Mouse (Mus musculus) embryonic facial prominence, embryonic 14.5 days (tissue): ENCODE measurements around the gene Aurka. TPM values are rescaled to one million over a fixed set of nuclear protein-coding genes. Genes with fewer than 3 reads are reported as not detected.

ENCODE experiments used
- ATAC-seq: fragments of 200-750 bp; cut with Nextera tagmentation; 2 replicates; pipeline ENCODE4 v1.8.0; 2017; ENCODE audit warnings: low read depth, moderate number of reproducible peaks, moderate TSS enrichment
- DNase-seq: peaks from one replicate; pipeline ENCODE4 v3.0.0-alpha.2; 2015; ENCODE audit warnings: low spot score
- H3K27ac ChIP-seq: fragments of 300-500 bp; sonication (generic); replicated peaks from 2 replicates; pipeline ENCODE4 v1.5.1; 2014; ENCODE audit warnings: low read depth, mild to moderate bottlenecking, low read length, moderate library complexity
- H3K27me3 ChIP-seq: fragments of 300-500 bp; sonication (generic); replicated peaks from 2 replicates; pipeline ENCODE4 v1.6.1; 2014; ENCODE audit warnings: low read length; ENCODE audit not compliant: control insufficient read depth, insufficient read depth
- H3K36me3 ChIP-seq: fragments of 300-500 bp; sonication (generic); 2 replicates; pipeline ENCODE4 v1.6.1; 2014; ENCODE audit warnings: low read length, mixed read lengths; ENCODE audit not compliant: control insufficient read depth, insufficient read depth
- H3K4me1 ChIP-seq: fragments of 300-500 bp; sonication (generic); 2 replicates; pipeline ENCODE4 v1.6.1; 2014; ENCODE audit warnings: antibody characterized with exemption, low read length; ENCODE audit not compliant: control insufficient read depth, insufficient read depth
- H3K4me2 ChIP-seq: fragments of 300-500 bp; sonication (generic); 2 replicates; pipeline ENCODE4 v1.6.1; 2014; ENCODE audit warnings: low read depth, mild to moderate bottlenecking, low read length, moderate library complexity, mixed read lengths
- H3K4me3 ChIP-seq: fragments of 300-500 bp; sonication (generic); 2 replicates; pipeline ENCODE4 v1.5.1; 2014; ENCODE audit warnings: low read depth, mild to moderate bottlenecking, low read length
- H3K9ac ChIP-seq: fragments of 300-500 bp; sonication (generic); 2 replicates; pipeline ENCODE4 v1.6.1; 2014; ENCODE audit warnings: low read depth, mild to moderate bottlenecking, low read length, moderate library complexity, mixed read lengths
- H3K9me3 ChIP-seq: fragments of 300-500 bp; sonication (generic); 2 replicates; pipeline ENCODE4 v1.6.1; 2016; ENCODE audit warnings: low read length; ENCODE audit not compliant: control insufficient read depth
- whole genome bisulfite sequencing: fragments of 180-500 bp; shearing (Covaris S2); extraction: QIAGEN DNeasy Blood & Tissue Kit; methylation state at CpG from one replicate; pipeline ENCODE4 v1.1.7; 2014; 5-methylcytosine and 5-hydroxymethylcytosine counted together
- polyA plus RNA-seq: library from polyadenylated mRNA; unstranded; fragments of >200 nt; fragmentation: Nextera tagmentation; extraction: Ambion mirVana; gene quantifications from 2 replicates; pipeline ENCODE4 v1.2.1, GENCODE M21; 2014

Gene Aurka
- polyA plus RNA-seq, 1 experiment from 2014 or later = 79.2 TPM

DNA sequence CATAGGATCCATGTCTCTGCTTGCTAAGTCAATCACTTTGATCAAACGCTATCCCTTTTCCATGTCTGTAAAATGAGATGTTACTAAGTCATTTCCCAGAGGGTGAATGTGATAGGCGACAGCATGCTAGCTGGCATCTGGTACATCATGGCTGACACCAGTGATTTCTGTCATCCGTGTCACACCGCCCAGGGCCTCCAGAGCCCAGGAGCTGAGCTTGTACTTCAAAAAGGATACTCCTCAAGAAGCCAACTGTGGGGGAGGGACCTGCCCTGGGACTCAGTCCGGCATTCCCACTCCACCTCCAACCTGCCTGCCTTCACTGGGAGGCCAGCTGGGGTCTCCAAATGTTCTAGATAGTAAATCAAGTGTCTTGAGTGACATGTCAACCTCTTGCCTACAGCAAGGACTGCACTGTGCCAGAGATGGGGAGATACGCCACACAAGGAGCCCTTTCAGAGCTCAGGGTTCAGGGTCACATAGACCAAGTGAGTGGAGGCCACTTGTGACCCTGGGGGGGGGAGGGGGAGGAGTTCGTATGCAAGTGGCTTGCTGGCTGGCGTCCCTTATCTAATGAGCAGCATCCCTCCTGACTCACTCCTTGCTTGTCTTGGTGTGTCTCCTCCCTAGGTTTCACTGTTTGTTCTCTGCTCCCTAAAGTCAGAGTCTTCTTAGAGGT, 23.3 kb downstream of the Aurka start:
- ATAC-seq = no peak
- peaks cover 9% of the 10 kb centered on the region; the same call in 1 of the 2 replicates for H3K9me3 ChIP-seq
- peak overlapping the region; percentile 93 for H3K4me2 ChIP-seq
- WGBS = 63% methylated on average over 7 of the region's 8 CpGs
- H3K4me3 ChIP-seq = no peak overlapping the region
- H3K36me3 ChIP-seq = no peaks in the 10 kb centered on the region
- H3K27ac ChIP-seq = no peak overlapping the region
- no peaks in the 10 kb centered on the region for H3K4me1 ChIP-seq
- H3K27me3 ChIP-seq = no peaks in the 10 kb centered on the region
- no peak overlapping the region for H3K9ac ChIP-seq
- DNase-seq = no peak

DNA sequence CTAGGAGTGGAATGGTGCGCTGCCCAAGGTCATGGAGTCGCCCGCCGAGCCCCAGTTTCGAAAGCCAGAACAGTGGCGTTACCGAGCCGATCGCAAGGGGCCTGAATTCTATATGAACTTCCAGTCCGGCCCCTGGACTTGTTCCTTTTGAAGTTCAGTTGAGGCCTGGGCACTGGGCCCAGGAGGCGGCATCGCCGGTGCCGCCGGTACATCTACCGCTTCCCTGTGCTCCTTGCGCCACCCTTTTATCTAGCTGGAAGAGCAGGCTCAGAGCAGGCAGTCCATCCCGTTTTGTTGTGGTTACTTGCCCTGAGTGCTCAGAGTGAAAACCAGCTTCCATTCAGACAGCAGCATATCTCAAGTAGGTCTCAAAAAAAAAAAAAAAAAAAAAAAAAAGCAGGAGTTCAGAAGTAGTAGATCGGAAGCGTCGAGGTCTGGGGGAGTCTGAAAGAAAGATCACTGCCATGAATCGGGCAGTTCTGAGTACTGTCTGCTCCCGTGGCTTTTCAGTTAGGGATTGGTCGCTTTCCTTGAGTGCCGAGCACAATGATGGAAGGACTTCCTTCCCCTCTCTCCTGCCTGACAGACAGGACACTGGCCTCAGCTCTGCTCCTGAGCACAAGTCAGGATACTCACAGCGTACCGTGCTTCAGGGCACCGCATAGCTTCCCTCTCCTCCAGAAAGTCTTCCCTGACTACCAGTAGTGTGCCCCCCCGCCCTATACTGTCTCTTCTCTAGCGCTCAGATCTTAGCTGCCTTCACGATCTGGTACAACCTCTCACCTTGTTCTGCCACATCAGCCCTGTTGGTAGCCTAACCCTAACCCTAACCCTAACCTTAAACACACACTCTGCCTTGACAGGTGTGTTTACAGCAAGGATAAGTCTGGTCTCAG, 24.1 kb downstream of the Aurka start:
- peak overlapping the region; percentile 76 for H3K9ac ChIP-seq
- H3K27me3 ChIP-seq = no peaks in the 10 kb centered on the region
- H3K4me3 ChIP-seq = peak overlapping the region; percentile 65
- peak; percentile 65 for DNase-seq
- peak overlapping the region; percentile 93 for H3K4me2 ChIP-seq
- ATAC-seq = no peak
- H3K36me3 ChIP-seq = no peaks in the 10 kb centered on the region
- WGBS = 9% methylated on average over 31 of the region's 31 CpGs
- H3K27ac ChIP-seq = no peak overlapping the region
- H3K4me1 ChIP-seq = no peaks in the 10 kb centered on the region
- H3K9me3 ChIP-seq = peaks cover 9% of the 10 kb centered on the region; the same call in 1 of the 2 replicates

DNA sequence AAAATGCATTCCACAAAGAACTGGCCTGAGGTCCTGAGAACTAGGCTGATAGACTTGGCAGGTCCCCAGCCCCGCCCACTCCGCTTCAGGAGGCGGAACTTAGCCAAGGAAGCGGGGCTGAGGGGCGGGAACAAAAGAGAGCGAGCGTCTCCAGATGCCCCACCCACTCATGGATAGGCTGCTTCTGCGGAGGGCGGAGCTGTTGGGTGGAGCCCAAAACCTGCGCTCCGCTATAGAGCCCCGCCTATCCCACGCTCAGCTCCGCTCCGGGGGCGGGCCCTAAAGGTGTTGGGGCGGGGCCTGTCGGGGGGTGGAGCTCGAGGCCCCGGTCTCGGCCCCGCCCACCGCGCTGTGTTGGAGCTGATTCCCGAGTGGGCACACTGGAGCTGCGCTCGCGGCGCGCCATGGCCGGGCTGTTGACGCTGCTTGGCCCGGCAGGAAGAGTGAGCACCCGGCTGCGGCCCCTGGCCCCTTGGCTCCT, 25.0 kb downstream of the Aurka start, which contains the start of gene Fam210b:
TSS of gene Fam210b (plus strand) at position 308 of the 481 bp plus-strand sequence.
- DNase-seq (peak; percentile 99), ATAC-seq (peak; percentile 93)
- WGBS = 0% methylated on average over 5 of the region's 35 CpGs
- H3K9me3 ChIP-seq = peaks cover 9% of the 10 kb centered on the region; the same call in 1 of the 2 replicates
- no peaks in the 10 kb centered on the region for H3K36me3 ChIP-seq
- H3K9ac ChIP-seq = peak within 1 kb of the TSS; percentile 76
- peak within 1 kb of the TSS; percentile 93 for H3K4me2 ChIP-seq
- H3K27ac ChIP-seq = peak within 1 kb of the TSS; percentile 59
- H3K27me3 ChIP-seq = no peaks in the 10 kb centered on the region
- no peaks in the 10 kb centered on the region for H3K4me1 ChIP-seq
- peak within 1 kb of the TSS; percentile 65 for H3K4me3 ChIP-seq

DNA sequence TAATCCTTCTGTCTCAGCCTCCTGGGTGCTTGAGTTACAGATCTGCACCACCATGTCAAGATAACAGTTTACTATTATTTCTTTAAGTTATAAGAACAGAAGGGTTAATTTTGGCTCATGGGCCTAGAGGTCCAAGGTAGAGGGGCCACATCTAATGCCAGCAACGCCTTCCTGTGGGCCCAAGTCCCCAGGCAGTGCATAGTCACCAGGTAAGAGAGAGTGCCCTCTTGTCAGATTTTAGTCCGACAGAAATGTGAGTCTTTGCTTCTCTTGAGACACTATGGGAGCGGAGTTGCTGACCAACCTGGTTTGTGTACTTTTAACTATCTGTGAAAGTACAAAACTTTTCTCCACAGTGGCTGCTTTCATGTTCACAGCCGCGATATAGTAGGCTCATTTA, 25.7 kb downstream of the Aurka start:
- Histone ChIP-seq H3K36me3 (no peaks in the 10 kb centered on the region), H3K27ac (peak overlapping the region; percentile 59), H3K4me3 (peak overlapping the region; percentile 65; the same call in 1 of the 2 replicates), H3K9ac (no peak overlapping the region), H3K27me3 (no peaks in the 10 kb centered on the region), H3K4me2 (peak overlapping the region; percentile 93), H3K9me3 (peaks cover 9% of the 10 kb centered on the region; the same call in 1 of the 2 replicates), H3K4me1 (no peaks in the 10 kb centered on the region)
- DNase-seq = no peak
- WGBS = 31% methylated on average over 5 of the region's 5 CpGs
- no peak for ATAC-seq

DNA sequence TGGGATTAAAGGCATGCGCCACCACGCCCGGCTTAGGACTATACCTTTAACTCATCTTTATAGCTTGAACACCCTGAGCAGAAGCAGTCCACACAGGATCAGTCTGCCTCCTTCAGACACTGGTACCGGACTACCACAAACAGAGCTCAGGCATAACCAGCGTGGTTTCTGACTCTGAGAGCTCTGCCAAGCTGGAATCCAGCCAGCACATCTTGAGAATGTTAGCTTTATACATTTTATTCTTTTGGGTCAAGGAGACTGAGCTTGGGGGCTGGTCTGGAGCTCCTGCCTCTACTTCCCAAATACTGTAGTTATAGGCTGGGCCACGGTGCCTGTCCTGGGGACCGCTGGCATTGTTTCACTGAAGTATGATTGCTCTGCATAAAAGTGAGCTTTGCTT, 26.6 kb downstream of the Aurka start:
- Histone ChIP-seq H3K9me3 (peaks cover 9% of the 10 kb centered on the region; the same call in 1 of the 2 replicates), H3K36me3 (no peaks in the 10 kb centered on the region), H3K4me2 (no peak overlapping the region), H3K4me3 (no peak overlapping the region), H3K9ac (no peak overlapping the region), H3K4me1 (no peaks in the 10 kb centered on the region), H3K27ac (no peak overlapping the region), H3K27me3 (no peaks in the 10 kb centered on the region)
- ATAC-seq (no peak), DNase-seq (peak; percentile 32)
- 80% methylated on average over 7 of the region's 7 CpGs for WGBS

DNA sequence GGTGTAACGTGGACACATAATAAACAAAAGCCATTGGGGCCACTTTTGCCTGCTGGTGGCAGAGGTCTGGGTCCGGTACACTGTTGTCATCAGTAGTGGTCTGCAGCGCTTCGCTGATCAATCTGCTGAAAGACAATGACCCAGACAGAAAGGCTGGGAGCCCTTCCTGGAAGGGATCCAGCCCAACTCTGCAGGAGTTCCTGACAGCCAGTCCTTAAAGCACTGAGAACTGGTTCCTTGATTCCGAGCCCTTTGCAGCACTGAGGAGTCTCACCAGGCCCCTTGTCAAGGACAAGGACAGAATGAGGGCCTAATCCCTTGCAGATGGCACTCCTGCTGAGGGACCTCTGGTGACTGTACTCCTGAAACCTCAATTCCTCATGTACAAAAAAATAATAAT, 28.7 kb downstream of the Aurka start:
- H3K27ac ChIP-seq = no peak overlapping the region
- WGBS = 45% methylated on average over 5 of the region's 5 CpGs
- no peak for ATAC-seq

DNA sequence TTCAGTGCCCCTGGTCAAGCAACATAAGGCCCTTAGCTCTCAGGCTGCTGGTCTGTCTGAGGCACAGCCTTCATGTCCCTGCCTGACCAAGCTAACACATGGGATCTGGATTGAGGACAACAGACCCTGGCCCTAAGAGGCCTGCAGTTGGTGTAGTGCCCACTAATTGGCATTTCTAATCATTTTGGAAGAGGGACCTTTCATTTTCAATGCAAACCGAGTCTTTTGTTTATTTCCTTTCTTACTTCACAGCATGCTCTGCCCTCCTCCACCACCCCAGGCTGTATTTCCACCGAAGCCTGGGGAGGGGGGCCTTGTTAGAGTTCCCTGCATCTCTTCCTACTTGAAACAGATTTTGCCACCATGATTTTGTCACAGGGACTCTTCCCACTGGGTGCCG, 29.4 kb downstream of the Aurka start:
- peaks cover 9% of the 10 kb centered on the region; the same call in 1 of the 2 replicates for H3K9me3 ChIP-seq
- no peaks in the 10 kb centered on the region for H3K27me3 ChIP-seq
- H3K36me3 ChIP-seq = no peaks in the 10 kb centered on the region
- H3K4me2 ChIP-seq = no peak overlapping the region
- ATAC-seq = no peak
- no peak overlapping the region for H3K4me3 ChIP-seq
- no peak overlapping the region for H3K27ac ChIP-seq
- 37% methylated on average over 3 of the region's 3 CpGs for WGBS
- no peaks in the 10 kb centered on the region for H3K4me1 ChIP-seq
- DNase-seq = no peak
- H3K9ac ChIP-seq = no peak overlapping the region

More for the DNA sequence above, 28.7 kb downstream of the Aurka start:
- no peaks in the 10 kb centered on the region for H3K27me3 ChIP-seq
- H3K36me3 ChIP-seq = no peaks in the 10 kb centered on the region
- H3K4me2 ChIP-seq = no peak overlapping the region
- H3K4me1 ChIP-seq = no peaks in the 10 kb centered on the region
- no peak overlapping the region for H3K4me3 ChIP-seq
- no peak overlapping the region for H3K9ac ChIP-seq
- no peak for DNase-seq
- peaks cover 9% of the 10 kb centered on the region; the same call in 1 of the 2 replicates for H3K9me3 ChIP-seq

DNA sequence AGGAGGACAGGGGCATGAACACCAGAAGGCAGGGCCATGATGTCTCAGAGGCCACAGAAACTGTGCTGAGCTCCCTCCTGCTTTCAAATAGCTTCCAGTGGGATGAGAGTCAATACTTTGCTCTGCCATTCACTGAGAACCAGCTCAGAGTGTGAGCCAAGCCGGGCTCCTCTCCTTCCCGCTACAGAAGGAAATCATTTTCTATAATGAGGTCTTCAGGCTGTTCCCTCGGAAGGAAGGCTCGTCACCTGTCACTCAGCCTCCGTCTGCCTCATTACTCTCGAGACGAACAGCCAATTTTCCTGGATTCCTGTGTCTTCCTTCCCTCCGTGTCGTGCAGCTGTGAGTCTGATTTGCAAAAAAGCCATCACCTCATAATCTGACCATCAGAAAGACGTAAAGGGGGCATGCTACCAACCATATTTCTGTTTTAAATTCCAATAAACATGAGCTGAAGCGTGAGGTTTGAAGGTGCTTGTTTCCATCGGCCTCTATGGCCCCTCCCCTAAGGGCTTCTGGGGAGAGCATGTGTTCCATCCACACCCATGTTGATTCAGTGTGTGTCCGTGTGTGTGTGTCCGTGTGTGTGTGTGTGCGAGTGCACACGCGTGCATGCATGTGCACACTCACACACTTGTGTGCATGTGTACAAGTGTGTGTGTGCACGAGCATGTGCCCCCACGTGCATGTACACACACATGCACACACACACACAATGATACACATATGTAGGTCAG, 32.0 kb downstream of the Aurka start:
- ATAC-seq (no peak), DNase-seq (no peak)
- no peak overlapping the region for H3K9ac ChIP-seq
- no peaks in the 10 kb centered on the region for H3K36me3 ChIP-seq
- no peaks in the 10 kb centered on the region for H3K27me3 ChIP-seq
- H3K27ac ChIP-seq = no peak overlapping the region
- WGBS = 58% methylated on average over 19 of the region's 19 CpGs
- H3K4me2 ChIP-seq = no peak overlapping the region
- H3K9me3 ChIP-seq = peaks cover 3% of the 10 kb centered on the region; the same call in 1 of the 2 replicates
- H3K4me3 ChIP-seq = no peak overlapping the region
- H3K4me1 ChIP-seq = no peaks in the 10 kb centered on the region
